ENCODE assay signal across 13 mouse cellular contexts in the genomic region with DNA sequence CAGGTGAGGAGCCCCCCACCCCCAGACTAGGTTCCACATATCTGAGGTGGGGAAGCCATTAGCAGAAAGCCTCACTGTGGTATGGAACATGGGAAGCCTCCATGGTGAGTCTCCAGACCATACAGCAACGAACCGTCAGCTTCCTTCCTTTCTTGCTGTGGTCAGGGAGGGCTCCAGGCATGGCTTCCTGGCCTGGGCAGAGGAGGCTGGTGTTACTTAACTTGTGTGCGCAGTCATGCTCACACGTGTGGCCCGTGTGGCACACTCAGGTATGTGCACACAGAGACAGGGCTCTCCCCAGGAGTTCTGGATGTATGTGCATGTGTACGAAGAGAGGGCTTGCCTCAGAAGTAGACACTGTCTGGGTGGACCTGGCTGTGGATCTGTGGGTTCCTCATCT. TPM values are rescaled to one million over a fixed set of nuclear protein-coding genes. Genes with fewer than 3 reads are reported as not detected.
"Had no signal": no experiment of that assay in that cellular context is flagged by ENCODE, and none has a peak within 500 bp of the region (broad histone marks: within the 10 kb centered on the region; RNA-seq: fewer than 3 reads in every experiment).

No protein-coding gene starts in this region.

- H3K9ac ChIP-seq: liver, embryonic 15.5 days; lung, embryonic 15.5 days; midbrain, embryonic 12.5 days; neural tube, embryonic 13.5 days; stomach, embryonic 15.5 days had no signal

- H3K4me1 ChIP-seq: limb, embryonic 10.5 days; lung, embryonic 15.5 days; midbrain, embryonic 12.5 days; stomach, embryonic 15.5 days had no signal

- H3K27ac ChIP-seq: hindbrain, postnatal 0 days; limb, embryonic 10.5 days; liver, embryonic 15.5 days; lung, embryonic 15.5 days; midbrain, embryonic 12.5 days; neural tube, embryonic 13.5 days; stomach, embryonic 15.5 days had no signal

- H3K4me3 ChIP-seq: limb, embryonic 10.5 days; liver, embryonic 15.5 days; lung, embryonic 15.5 days; midbrain, embryonic 12.5 days; neural tube, embryonic 13.5 days; stomach, embryonic 15.5 days had no signal

- H3K9me3 ChIP-seq: limb, embryonic 10.5 days; liver, embryonic 15.5 days; lung, embryonic 15.5 days; midbrain, embryonic 12.5 days; neural tube, embryonic 13.5 days; stomach, embryonic 15.5 days had no signal

- H3K4me2 ChIP-seq: liver, embryonic 15.5 days; lung, embryonic 15.5 days; midbrain, embryonic 12.5 days; neural tube, embryonic 13.5 days; stomach, embryonic 15.5 days had no signal

- ATAC-seq: hindbrain, postnatal 0 days; midbrain, embryonic 16.5 days had no signal

- DNase-seq: kidney, adult 11 months; kidney, adult 9 months; kidney, postnatal 36 days; right cerebral cortex, postnatal 14 days had no signal

- H3K27me3 ChIP-seq: liver, embryonic 15.5 days; lung, embryonic 15.5 days; midbrain, embryonic 12.5 days; neural tube, embryonic 13.5 days; stomach, embryonic 15.5 days had no signal

RNA-seq across cellular contexts. Expression of a gene that starts 27.9 kb away (rescaled TPM):
- total RNA-seq: megakaryocyte-erythroid progenitor cell, adult 5-6 weeks had no signal
- polyA plus RNA-seq: liver, embryonic 15.5 days had no signal
